Comparison of ENCODE assay signal across 18 mouse cellular contexts in genomic region chr2:35230215-35230614, GRCm38 (mm10). TPM values are rescaled to one million over a fixed set of nuclear protein-coding genes. Genes with fewer than 3 reads are reported as not detected.
DNase-seq lines count a peak whose midpoint lies in the region; ATAC-seq and TF ChIP-seq lines count a peak whose summit lies in the region.
"Had no signal": no experiment of that assay in that cellular context is flagged by ENCODE, and none has a peak within 500 bp of the region (broad histone marks: within the 10 kb centered on the region; RNA-seq: fewer than 3 reads in every experiment).

No protein-coding gene starts in this region.

- ATAC-seq in lung, embryonic 14.5 days (ENCODE audit: insufficient read depth) = no peak
- ATAC-seq in embryonic facial prominence, embryonic 15.5 days (ENCODE audit: insufficient number of reproducible peaks, low FRiP score, low TSS enrichment, low read depth) = 0 out of 2 replicates have a peak, but pooled peaks have one; percentile 6

- 18% methylated on average over 8 of the region's 8 CpGs for WGBS in lung, embryonic 14.5 days
- 6% methylated on average over 8 of the region's 8 CpGs for WGBS in embryonic facial prominence, embryonic 15.5 days
- 11% methylated on average over 4 of the region's 8 CpGs for WGBS in macrophage (ENCODE audit: missing documents)

- no peak for TF ChIP-seq CTCF in lung, embryonic 14.5 days (IDR thresholded peaks at IDR 0.05; ENCODE audit: low read depth)

- H3K4me1 ChIP-seq in lung, embryonic 14.5 days (ENCODE audit: insufficient read depth) = no peaks in the 10 kb centered on the region; the same call in 1 of the 2 replicates
- H3K4me1 ChIP-seq in embryonic facial prominence, embryonic 15.5 days = peaks cover 41% of the 10 kb centered on the region

- H3K9me3 ChIP-seq in lung, embryonic 14.5 days (ENCODE audit: low read depth, low read length) = no peaks in the 10 kb centered on the region
- H3K9me3 ChIP-seq in embryonic facial prominence, embryonic 15.5 days (replicated peaks) = no peaks in the 10 kb centered on the region
- H3K9me3 ChIP-seq: neural tube, embryonic 12.5 days had no signal

- intact Hi-C loops in left cerebral cortex, postnatal 4 days (cut with DNase I) = no loop called here

- no peaks in the 10 kb centered on the region for H3K27me3 ChIP-seq in lung, embryonic 14.5 days (ENCODE audit: insufficient read depth, low read length)
- no peaks in the 10 kb centered on the region for H3K27me3 ChIP-seq in embryonic facial prominence, embryonic 15.5 days
- H3K27me3 ChIP-seq: CH12.LX; neural tube, embryonic 12.5 days had no signal

- no peak overlapping the region for H3K4me2 ChIP-seq in lung, embryonic 14.5 days
- H3K4me2 ChIP-seq in embryonic facial prominence, embryonic 15.5 days (replicated peaks) = 0 out of 2 replicates have a peak overlapping the region, but pooled peaks have one; percentile 23
- H3K4me2 ChIP-seq: liver, embryonic 11.5 days; neural tube, embryonic 12.5 days had no signal

- H3K79me2 ChIP-seq in macrophage (ENCODE audit: inconsistent target) = no peaks in the 10 kb centered on the region

- peak; percentile 31 for DNase-seq in lung, embryonic 14.5 days
- no peak for DNase-seq in lung, postnatal 4 days
- peak; percentile 83 for DNase-seq in NIH3T3 (ENCODE audit: low read depth)
- DNase-seq in T-cell, adult 2 months (ENCODE audit: low spot score) = no peak
- no peak for DNase-seq in left cerebral cortex, postnatal 4 days
- DNase-seq: cerebellum, adult 11-12 months; cerebellum, postnatal 36 days; gastrocnemius, postnatal 25 days; kidney, adult 8-10 months; right cerebral cortex, postnatal 25 days; thymus, adult 18-20 months had no signal

- H3K36me3 ChIP-seq in lung, embryonic 14.5 days (ENCODE audit: insufficient read depth) = no peaks in the 10 kb centered on the region
- no peaks in the 10 kb centered on the region for H3K36me3 ChIP-seq in embryonic facial prominence, embryonic 15.5 days
- no peaks in the 10 kb centered on the region for H3K36me3 ChIP-seq in macrophage (ENCODE audit: inconsistent target)
- H3K36me3 ChIP-seq: neural tube, embryonic 12.5 days had no signal

- H3K27ac ChIP-seq in lung, embryonic 14.5 days (ENCODE audit: low read depth) = no peak overlapping the region
- H3K27ac ChIP-seq in embryonic facial prominence, embryonic 15.5 days (replicated peaks) = 0 out of 2 replicates have a peak overlapping the region, but pooled peaks have one; percentile 11
- H3K27ac ChIP-seq in macrophage = peak overlapping the region; percentile 90
- H3K27ac ChIP-seq: layer of hippocampus, adult 2 months; left cerebral cortex, adult 2 months; neural tube, embryonic 12.5 days had no signal

- H3K9ac ChIP-seq in lung, embryonic 14.5 days = no peak overlapping the region
- H3K9ac ChIP-seq in embryonic facial prominence, embryonic 15.5 days = no peak overlapping the region
- H3K9ac ChIP-seq: neural tube, embryonic 12.5 days had no signal

- no peak overlapping the region for H3K4me3 ChIP-seq in lung, embryonic 14.5 days (ENCODE audit: low read depth, low read length)
- no peak overlapping the region for H3K4me3 ChIP-seq in embryonic facial prominence, embryonic 15.5 days (replicated peaks)
- H3K4me3 ChIP-seq in macrophage (ENCODE audit: inconsistent target) = no peak overlapping the region
- H3K4me3 ChIP-seq: layer of hippocampus, adult 2 months; left cerebral cortex, adult 2 months; neural tube, embryonic 12.5 days had no signal

RNA-seq across cellular contexts. Expression of gene Gsn, which starts 26.0 kb away (rescaled TPM):
- 95.9 and 112 TPM in 2 replicates for polyA plus RNA-seq in lung, embryonic 14.5 days (2014; fragmentation: Nextera tagmentation; extraction: Ambion mirVana)
- 327 and 340 TPM in 2 replicates for polyA plus RNA-seq in embryonic facial prominence, embryonic 15.5 days (2015; fragmentation: Nextera tagmentation; extraction: Ambion mirVana)
- total RNA-seq in macrophage (2018; cell fraction: chromatin; rRNA removed) = 10 to 100 TPM in 23 of 26 experiments, 1 to 10 TPM in 3; 8.4 to 93.6 (median 29.9) TPM
- total RNA-seq in macrophage (2018; cell fraction: cytosol; rRNA removed) = 100 to 1,000 TPM in 25 of 26 experiments, 10 to 100 TPM in 1; 99.7 to 189 (median 139) TPM
- total RNA-seq in macrophage (2018; cell fraction: nucleus; rRNA removed) = 100 to 1,000 TPM in 3 of 26 experiments, 10 to 100 TPM in 23; 39.9 to 143 (median 74.4) TPM
- polyA plus RNA-seq in macrophage (2018) = 134 to 277 TPM (median 181 TPM) in 3 replicates
- total RNA-seq in left cerebral cortex, postnatal 4 days (2021) = 10 to 100 TPM; 20.0 to 20.7 TPM

RNA-seq across cellular contexts. Expression of gene Rab14, which starts 29.3 kb away (rescaled TPM):
- polyA plus RNA-seq in lung, embryonic 14.5 days (2014; fragmentation: Nextera tagmentation; extraction: Ambion mirVana) = 301 and 305 TPM in 2 replicates
- 337 and 352 TPM in 2 replicates for polyA plus RNA-seq in embryonic facial prominence, embryonic 15.5 days (2015; fragmentation: Nextera tagmentation; extraction: Ambion mirVana)
- total RNA-seq in macrophage (2018; cell fraction: chromatin; rRNA removed) = 100 to 1,000 TPM; 243 to 608 (median 477) TPM
- total RNA-seq in macrophage (2018; cell fraction: cytosol; rRNA removed) = 100 to 1,000 TPM; 166 to 246 (median 212) TPM
- total RNA-seq in macrophage (2018; cell fraction: nucleus; rRNA removed) = 100 to 1,000 TPM; 214 to 458 (median 297) TPM
- 185 to 231 TPM (median 186 TPM) in 3 replicates for polyA plus RNA-seq in macrophage (2018)
- 100 to 1,000 TPM; 221 to 222 TPM for total RNA-seq in left cerebral cortex, postnatal 4 days (2021)

Comparison
In these comparisons a context has a peak if more than half of its experiments do, and no peak if none do; other contexts are left out.
1. DNase-seq: peak in lung, embryonic 14.5 days (single experiment) and NIH3T3 (single experiment); none in lung, postnatal 4 days (0 of 2), T-cell, adult 2 months (single experiment) and left cerebral cortex, postnatal 4 days (single experiment).